Mouse (Mus musculus) midbrain, embryonic 14.5 days (tissue): Measurements from ENCODE around the gene Ednrb. TPM values are rescaled to one million over a fixed set of nuclear protein-coding genes. Genes with fewer than 3 reads are reported as not detected.
"Not testable (repeated sequence)": the region's sequence is repeated elsewhere in the genome, so short reads cannot be mapped to it uniquely, and the experiment has no call there.

Experiments
- ATAC-seq: fragments of 200-750 bp; cut with Nextera tagmentation; 2 replicates; pipeline ENCODE4 v1.8.0; 2017; ENCODE audit warnings: moderate number of reproducible peaks, moderate library complexity; ENCODE audit not compliant: low FRiP score, low TSS enrichment
- DNase-seq: peaks from one replicate; pipeline ENCODE4 v3.0.0-alpha.2; 2015
- H3K27ac ChIP-seq: fragments of 300-500 bp; sonication (generic); replicated peaks from 2 replicates; pipeline ENCODE4 v1.5.1; 2014; ENCODE audit warnings: mild to moderate bottlenecking, low read depth, low read length, moderate library complexity
- H3K27me3 ChIP-seq: fragments of 300-500 bp; sonication (generic); 2 replicates; pipeline ENCODE4 v1.6.1; 2014; ENCODE audit warnings: low read length, control low read depth, mixed read lengths; ENCODE audit not compliant: control insufficient read depth, insufficient read depth
- H3K36me3 ChIP-seq: fragments of 300-500 bp; sonication (generic); 2 replicates; pipeline ENCODE4 v1.6.1; 2014; ENCODE audit warnings: low read length, control low read depth; ENCODE audit not compliant: control insufficient read depth, insufficient read depth
- H3K4me1 ChIP-seq: fragments of 300-500 bp; sonication (generic); 2 replicates; pipeline ENCODE4 v1.6.1; 2014; ENCODE audit warnings: mild to moderate bottlenecking, antibody characterized with exemption, low read length, control low read depth; ENCODE audit not compliant: control insufficient read depth, insufficient read depth
- H3K4me2 ChIP-seq: fragments of 300-500 bp; sonication (generic); 2 replicates; pipeline ENCODE4 v1.6.1; 2014; ENCODE audit warnings: mild to moderate bottlenecking, low read length, moderate library complexity
- H3K4me3 ChIP-seq: fragments of 300-500 bp; sonication (generic); replicated peaks from 2 replicates; pipeline ENCODE4 v1.5.1; 2014; ENCODE audit warnings: low read depth, low read length
- H3K9ac ChIP-seq: fragments of 300-500 bp; sonication (generic); replicated peaks from 2 replicates; pipeline ENCODE4 v1.6.1; 2014; ENCODE audit warnings: mild to moderate bottlenecking, low read length, moderate library complexity
- H3K9me3 ChIP-seq: fragments of 300-500 bp; sonication (generic); 2 replicates; pipeline ENCODE4 v1.6.1; 2016; ENCODE audit warnings: low read length, control low read depth, mixed read lengths; ENCODE audit not compliant: control insufficient read depth
- WGBS: fragments of 180-500 bp; shearing (Covaris S2); extraction: QIAGEN DNeasy Blood & Tissue Kit; methylation state at CpG from one replicate; pipeline ENCODE4 v1.1.7; 2014; 5-methylcytosine and 5-hydroxymethylcytosine counted together
- polyA plus RNA-seq: library from polyadenylated mRNA; unstranded; fragments of >200 nt; fragmentation: Nextera tagmentation; extraction: Ambion mirVana; gene quantifications from 2 replicates; pipeline ENCODE4 v1.2.1, GENCODE M21; 2014

Ednrb gene
- polyA plus RNA-seq, 1 experiment from 2014 or later, result 125 TPM

DNA sequence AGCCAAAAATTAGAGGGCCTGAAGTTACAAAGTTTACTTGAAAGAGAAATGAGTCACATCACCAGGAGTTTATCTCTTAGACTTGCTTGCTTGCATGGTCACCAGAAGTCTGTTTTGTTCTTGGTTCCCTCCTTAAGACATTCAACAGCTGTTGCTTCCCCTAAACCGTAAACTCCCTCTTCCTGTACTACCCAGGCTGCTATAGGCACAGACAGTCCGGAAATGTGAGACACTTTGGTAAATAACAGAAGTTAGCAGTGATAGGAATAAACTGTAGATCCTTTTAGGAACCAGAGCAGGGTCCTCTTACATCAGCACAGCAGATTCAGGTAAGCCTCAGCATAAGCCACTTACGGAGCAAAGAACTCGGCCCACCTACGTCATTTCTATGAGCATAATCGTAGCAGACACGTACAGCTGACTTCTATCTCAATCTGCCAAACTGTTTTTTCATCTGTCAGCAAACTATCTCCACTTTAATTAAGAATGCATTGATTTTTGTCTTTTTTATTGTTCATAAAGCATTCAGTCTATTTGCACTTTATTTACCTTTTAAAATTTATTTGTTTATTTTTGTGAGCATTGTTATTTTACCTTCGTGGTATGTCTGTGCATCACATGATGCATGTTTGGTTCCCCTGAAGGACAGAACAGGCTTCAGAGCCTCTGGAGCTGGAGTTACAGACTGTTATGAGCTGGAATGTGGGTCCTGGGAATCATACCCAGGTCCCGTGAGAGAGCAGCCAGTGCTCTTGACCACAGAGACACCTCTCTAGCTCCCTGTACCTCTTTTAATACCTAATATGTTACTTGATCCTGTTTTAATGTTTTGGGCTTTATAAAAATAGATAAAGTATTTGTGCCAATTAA, 58.9 kb downstream of the Ednrb start:
- no peaks in the 10 kb centered on the region for H3K4me1 ChIP-seq
- no peaks in the 10 kb centered on the region for H3K27me3 ChIP-seq
- H3K36me3 ChIP-seq, result no peaks in the 10 kb centered on the region
- 89% methylated on average over 9 of the region's 9 CpGs for WGBS
- no peak for ATAC-seq
- no peak overlapping the region for H3K4me2 ChIP-seq
- H3K27ac ChIP-seq, result no peak overlapping the region
- no peak overlapping the region for H3K4me3 ChIP-seq
- H3K9ac ChIP-seq, result no peak overlapping the region
- H3K9me3 ChIP-seq, result peaks cover 4% of the 10 kb centered on the region; the same call in 1 of the 2 replicates
- DNase-seq, result no peak

DNA sequence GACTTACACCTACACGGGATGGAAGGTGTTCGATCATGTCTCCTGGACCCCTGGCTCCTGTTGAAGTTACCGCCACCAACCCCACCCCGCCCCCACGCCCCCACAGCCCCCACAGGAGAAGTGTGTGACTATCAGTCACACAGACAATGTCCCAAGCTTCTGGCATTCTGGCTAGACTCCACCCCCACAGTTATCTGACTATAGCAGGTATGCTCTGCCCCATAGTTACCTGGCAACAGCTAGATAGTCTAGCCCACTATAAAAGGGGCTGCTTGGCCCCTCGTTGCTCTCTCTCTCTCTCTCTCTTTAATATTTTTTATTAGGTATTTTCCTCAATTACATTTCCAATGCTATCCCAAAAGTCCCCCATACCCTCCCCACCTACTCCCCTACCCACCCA, 63.9 kb downstream of the Ednrb start:
- H3K9me3 ChIP-seq, DNase-seq, H3K9ac ChIP-seq, H3K27ac ChIP-seq, H3K4me2 ChIP-seq, H3K4me3 ChIP-seq, H3K27me3 ChIP-seq, ATAC-seq, H3K36me3 ChIP-seq: not testable (repeated sequence)
- 0 out of 2 replicates have a peak, but pooled peaks cover 16% of the 10 kb centered on the region for H3K4me1 ChIP-seq
- 95% methylated on average over 6 of the region's 6 CpGs for WGBS

DNA sequence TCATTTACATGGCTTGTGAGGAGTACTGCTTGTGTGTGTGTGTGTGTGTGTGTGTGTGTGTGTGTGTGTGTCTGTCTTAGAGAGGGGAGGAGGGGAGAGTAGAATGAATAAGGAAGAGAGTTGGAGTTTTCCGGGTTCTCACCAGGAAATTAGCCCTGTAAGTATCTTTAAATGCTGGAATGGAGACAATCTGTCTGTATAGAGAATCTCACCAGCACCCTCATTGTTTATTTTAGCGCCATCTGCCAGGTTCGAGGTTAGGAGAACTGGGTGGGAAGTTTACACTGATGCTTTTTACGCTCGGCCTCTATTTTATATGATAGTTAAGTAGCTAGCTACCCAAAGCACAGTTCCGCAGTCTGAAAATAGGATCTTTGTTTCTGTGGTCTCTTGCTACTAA, 64.9 kb downstream of the Ednrb start:
- Histone ChIP-seq H3K4me3 (0 out of 2 replicates have a peak overlapping the region, but pooled peaks have one; percentile 26), H3K9me3 (no peaks in the 10 kb centered on the region), H3K4me1 (0 out of 2 replicates have a peak, but pooled peaks cover 16% of the 10 kb centered on the region), H3K27me3 (no peaks in the 10 kb centered on the region), H3K27ac (peak overlapping the region; percentile 71), H3K4me2 (peak overlapping the region; percentile 50), H3K9ac (no peak overlapping the region), H3K36me3 (no peaks in the 10 kb centered on the region)
- WGBS, result 54% methylated on average over 6 of the region's 6 CpGs
- 0 out of 2 replicates have a peak, but pooled peaks have one; percentile 25 for ATAC-seq
- no peak for DNase-seq

DNA sequence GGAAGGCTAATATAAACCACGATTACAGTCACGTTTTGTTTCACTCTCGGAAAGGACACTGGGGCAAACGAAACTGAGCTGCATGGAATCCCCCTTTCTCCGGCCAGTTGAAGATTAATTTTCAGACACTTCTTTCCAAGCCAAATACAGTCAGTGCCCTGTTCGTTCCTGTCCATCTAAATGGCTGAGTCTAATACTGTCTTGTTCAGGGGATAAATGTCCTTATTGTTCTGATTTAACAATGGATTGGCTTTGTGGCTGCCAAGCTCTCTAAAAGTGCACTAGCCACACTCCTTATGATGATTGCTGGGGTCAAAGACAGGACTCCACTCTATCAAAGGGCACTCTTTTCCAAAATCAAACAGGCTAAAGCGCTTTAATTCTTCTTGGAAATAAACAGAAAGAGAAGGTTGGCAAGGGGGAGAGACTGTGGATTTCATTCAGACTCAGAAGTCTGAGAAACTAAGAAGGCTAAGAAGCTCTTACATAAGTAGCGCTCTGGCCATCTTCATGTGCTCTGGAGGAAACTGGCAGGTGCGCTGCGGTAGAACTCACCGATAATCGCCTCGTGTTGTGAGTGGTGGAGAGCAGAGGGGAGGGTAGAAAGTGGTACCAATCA, 65.6 kb downstream of the Ednrb start:
- Histone ChIP-seq H3K4me3 (peak overlapping the region; percentile 26), H3K27ac (peak overlapping the region; percentile 71), H3K36me3 (no peaks in the 10 kb centered on the region), H3K9ac (no peak overlapping the region; the same call in 1 of the 2 replicates), H3K27me3 (no peaks in the 10 kb centered on the region), H3K4me2 (peak overlapping the region; percentile 50), H3K4me1 (0 out of 2 replicates have a peak, but pooled peaks cover 16% of the 10 kb centered on the region), H3K9me3 (no peaks in the 10 kb centered on the region)
- ATAC-seq (peak; percentile 73), DNase-seq (peak; percentile 73)
- 5% methylated on average over 13 of the region's 13 CpGs for WGBS

DNA sequence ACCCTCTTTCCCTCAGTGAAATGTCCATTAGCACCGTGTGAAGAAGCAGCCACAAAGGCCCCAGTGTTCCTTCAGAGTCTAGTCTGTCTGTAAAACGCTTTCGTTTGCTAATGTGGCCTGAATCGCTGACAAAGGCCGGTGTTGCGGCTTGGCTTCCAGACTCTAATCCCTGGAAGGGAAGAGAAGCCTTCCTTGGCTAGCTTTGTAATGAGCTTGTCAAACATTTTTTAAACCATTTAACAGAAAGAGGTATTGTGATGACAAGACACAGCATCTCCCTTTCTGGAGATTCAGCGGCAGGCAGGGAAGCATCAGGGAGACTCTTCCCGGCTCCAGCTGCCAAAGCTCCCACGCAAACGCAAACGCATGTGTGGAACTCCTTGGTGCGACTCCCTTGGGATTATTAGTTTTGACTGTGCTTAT, 66.2 kb downstream of the Ednrb start:
- ATAC-seq (peak; percentile 71), DNase-seq (peak; percentile 81)
- no peaks in the 10 kb centered on the region for H3K27me3 ChIP-seq
- 0 out of 2 replicates have a peak, but pooled peaks cover 16% of the 10 kb centered on the region for H3K4me1 ChIP-seq
- WGBS, result under 1% methylated on average over 12 of the region's 12 CpGs
- H3K9ac ChIP-seq, result peak overlapping the region; percentile 32; the same call in 1 of the 2 replicates
- H3K4me3 ChIP-seq, result peak overlapping the region; percentile 26
- H3K9me3 ChIP-seq, result no peaks in the 10 kb centered on the region
- peak overlapping the region; percentile 50 for H3K4me2 ChIP-seq
- H3K36me3 ChIP-seq, result no peaks in the 10 kb centered on the region
- peak overlapping the region; percentile 71 for H3K27ac ChIP-seq

DNA sequence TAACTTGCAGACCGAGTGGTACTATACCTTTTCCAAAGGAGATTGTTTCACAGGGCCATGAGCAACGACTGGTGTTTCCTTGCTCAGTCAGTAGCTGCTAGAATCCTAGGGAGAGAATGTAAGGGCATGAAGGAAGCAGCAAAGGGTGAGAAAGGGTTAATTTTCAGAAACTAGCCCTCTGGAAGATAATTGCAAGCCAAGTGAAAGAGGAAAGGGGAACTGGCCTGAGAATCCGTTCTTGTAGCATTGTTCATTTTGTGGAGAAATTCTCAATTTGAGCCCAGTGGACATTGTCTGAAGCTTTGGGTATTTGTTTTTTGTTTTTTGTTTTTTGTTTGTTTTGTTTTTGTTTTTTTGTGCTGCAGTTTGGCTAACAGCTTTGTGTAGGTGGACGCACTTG, 66.8 kb downstream of the Ednrb start:
- Histone ChIP-seq H3K4me2 (no peak overlapping the region; the same call in 1 of the 2 replicates), H3K9me3 (no peaks in the 10 kb centered on the region), H3K9ac (no peak overlapping the region), H3K36me3 (no peaks in the 10 kb centered on the region), H3K4me1 (0 out of 2 replicates have a peak, but pooled peaks cover 16% of the 10 kb centered on the region), H3K27me3 (no peaks in the 10 kb centered on the region), H3K4me3 (no peak overlapping the region), H3K27ac (peak overlapping the region; percentile 71)
- 27% methylated on average over 4 of the region's 4 CpGs for WGBS
- peak; percentile 38 for DNase-seq
- no peak for ATAC-seq

DNA sequence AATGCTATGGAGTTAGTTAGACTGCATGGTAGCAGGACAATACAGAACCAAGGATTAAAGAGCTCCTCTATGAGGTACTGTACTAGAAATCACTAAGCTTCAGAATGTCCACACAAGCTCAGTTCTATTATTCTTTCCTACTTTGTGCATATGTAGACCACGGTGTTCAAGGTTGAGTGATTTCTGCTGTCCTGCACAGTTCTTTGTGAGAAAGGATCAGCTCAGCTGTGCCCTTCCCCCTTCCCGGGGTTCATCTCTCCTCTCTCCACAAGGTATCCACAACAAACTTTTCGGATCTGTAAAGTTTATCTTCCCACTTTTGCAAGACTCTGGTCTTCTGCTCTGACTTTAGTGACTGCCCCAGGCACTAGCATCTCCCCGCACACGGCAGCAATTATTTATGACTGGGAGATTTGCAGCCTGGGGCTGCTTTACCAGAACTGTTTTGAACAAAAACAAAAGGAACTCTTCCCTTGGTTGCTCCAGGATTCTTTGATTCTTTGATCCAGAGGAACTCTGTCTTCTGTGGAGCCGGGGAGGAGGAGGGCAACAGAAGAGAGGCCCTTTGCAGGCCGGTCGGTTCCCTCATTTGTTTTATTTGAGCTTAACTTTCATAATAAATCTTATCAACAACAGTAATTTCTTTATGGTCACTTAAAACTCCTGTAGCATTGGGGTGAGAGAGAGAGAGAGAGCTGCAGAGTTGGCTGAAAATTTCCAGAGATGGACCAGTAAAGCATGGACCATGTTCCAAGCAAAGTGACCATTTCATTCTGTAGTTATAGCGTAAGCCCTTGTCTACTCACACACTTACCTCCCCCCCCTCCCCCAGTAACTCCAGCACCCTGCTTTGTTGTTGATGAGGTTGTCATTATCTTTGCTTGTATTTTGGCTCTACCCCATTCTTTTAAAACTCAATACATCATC, 74.6 kb downstream of the Ednrb start:
- ATAC-seq (no peak), DNase-seq (no peak)
- H3K27ac ChIP-seq, result no peak overlapping the region
- 16% methylated on average over 9 of the region's 9 CpGs for WGBS
- H3K4me3 ChIP-seq, result no peak overlapping the region
- no peaks in the 10 kb centered on the region for H3K36me3 ChIP-seq
- no peaks in the 10 kb centered on the region for H3K27me3 ChIP-seq
- no peaks in the 10 kb centered on the region for H3K9me3 ChIP-seq
- H3K9ac ChIP-seq, result no peak overlapping the region
- H3K4me1 ChIP-seq, result 0 out of 2 replicates have a peak, but pooled peaks cover 3% of the 10 kb centered on the region
- H3K4me2 ChIP-seq, result no peak overlapping the region

DNA sequence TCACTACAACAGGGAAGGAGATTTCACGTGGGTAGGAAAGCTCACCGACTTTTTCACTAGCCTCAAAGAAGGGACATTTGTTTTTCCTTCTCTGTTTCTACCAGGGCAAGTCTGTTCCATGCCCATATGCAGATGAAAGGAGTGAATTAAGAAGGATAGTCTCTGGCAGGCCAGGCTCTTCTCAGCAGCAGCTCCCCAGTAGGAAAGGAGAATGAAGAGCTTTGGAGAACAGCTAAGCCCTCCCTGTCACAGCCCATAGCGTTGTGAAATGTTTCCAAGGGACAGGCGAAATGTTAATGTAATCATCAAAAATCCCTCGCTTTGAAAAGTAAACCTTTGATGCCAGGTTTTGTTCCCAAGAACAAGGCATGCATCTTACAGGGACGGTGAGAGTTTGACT, 76.7 kb downstream of the Ednrb start:
- DNase-seq (peak; percentile 23), ATAC-seq (no peak)
- 31% methylated on average over 6 of the region's 6 CpGs for WGBS
- Histone ChIP-seq H3K9ac (no peak overlapping the region), H3K4me2 (no peak overlapping the region), H3K4me1 (peaks cover 10% of the 10 kb centered on the region; the same call in 1 of the 2 replicates), H3K27me3 (no peaks in the 10 kb centered on the region), H3K9me3 (no peaks in the 10 kb centered on the region), H3K36me3 (no peaks in the 10 kb centered on the region), H3K27ac (no peak overlapping the region), H3K4me3 (no peak overlapping the region)
